Mouse (Mus musculus): ENCODE measurements at regions not wholly inside any gene's neighbourhood (a gene's known extent, or its start where the extent isn't known, plus 50 kb on each side); places are given as distances from the start of the nearest gene placed in this dataset.
A peak's percentile ranks its signal among the peaks of the same experiment; 100 is the strongest.

DNA sequence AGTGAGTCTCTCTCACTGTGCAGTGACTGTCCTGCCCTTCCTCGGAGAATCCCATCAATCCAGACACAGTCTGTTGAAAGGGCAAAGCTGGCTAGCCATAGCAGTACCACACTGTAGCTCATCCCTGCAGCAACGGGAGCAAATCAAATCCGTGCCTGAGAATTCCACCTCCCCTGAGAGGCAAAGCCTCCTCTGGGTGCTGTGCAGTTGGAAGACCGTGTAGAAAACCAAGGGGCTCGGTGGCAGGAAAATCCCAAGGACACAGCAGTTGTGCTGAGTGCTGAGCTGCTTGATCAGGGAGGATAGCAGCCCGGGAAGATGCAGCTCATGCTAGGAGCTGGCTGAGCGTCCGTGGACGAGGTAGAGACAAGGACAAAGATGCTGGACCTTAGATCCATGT, 418.7 kb upstream of the Trpc7 start:
- no peaks in the 10 kb centered on the region for H3K36me3 ChIP-seq
- H3K4me1 ChIP-seq = peaks cover 23% of the 10 kb centered on the region
- WGBS = 60% methylated on average over 9 of the region's 9 CpGs
- H3K4me3 ChIP-seq = no peak overlapping the region
- H3K27ac ChIP-seq = peak overlapping the region; percentile 10; the same call in 1 of the 2 replicates
- no peaks in the 10 kb centered on the region for H3K9me3 ChIP-seq (replicated peaks)
- no peak for DNase-seq (ENCODE audit: low spot score)
- H3K27me3 ChIP-seq (ENCODE audit: low read depth, poor library complexity, severe bottlenecking) = no peaks in the 10 kb centered on the region

GRCm38 (mm10) chr13:57313731-57314130, 417.9 kb upstream of the Trpc7 start:
- no peak overlapping the region for H3K27ac ChIP-seq
- H3K9me3 ChIP-seq (replicated peaks) = no peaks in the 10 kb centered on the region
- no peaks in the 10 kb centered on the region for H3K36me3 ChIP-seq
- WGBS = 56% methylated on average over 2 of the region's 2 CpGs
- H3K4me3 ChIP-seq = no peak overlapping the region
- peaks cover 23% of the 10 kb centered on the region for H3K4me1 ChIP-seq
- H3K27me3 ChIP-seq (ENCODE audit: low read depth, poor library complexity, severe bottlenecking) = no peaks in the 10 kb centered on the region
- no peak for DNase-seq (ENCODE audit: low spot score)

DNA sequence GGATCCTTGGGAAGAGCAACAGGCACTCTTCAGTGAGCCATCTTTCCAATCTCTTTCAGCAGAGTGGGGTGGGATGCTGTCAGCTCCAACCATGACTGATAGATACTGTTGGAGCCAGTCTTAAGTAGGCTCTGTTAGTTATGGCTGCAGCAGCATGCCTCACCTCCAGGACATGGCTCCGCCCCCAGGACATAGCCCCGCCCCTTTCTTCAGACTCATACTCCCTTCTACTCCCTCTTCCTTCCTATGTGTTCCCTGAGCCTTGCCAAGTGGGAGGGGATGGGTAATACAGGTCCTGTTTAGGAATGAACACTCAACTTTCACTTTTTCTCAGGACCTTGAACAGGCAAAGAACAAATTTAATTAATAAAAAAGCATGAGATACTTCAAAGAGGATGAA, 415.4 kb upstream of the Trpc7 start:
- 57% methylated on average over 2 of the region's 2 CpGs for WGBS
- Histone ChIP-seq H3K27me3 (ENCODE audit: low read depth, poor library complexity, severe bottlenecking) (no peaks in the 10 kb centered on the region), H3K9me3 (replicated peaks) (no peaks in the 10 kb centered on the region), H3K36me3 (no peaks in the 10 kb centered on the region), H3K27ac (no peak overlapping the region), H3K4me1 (peaks cover 15% of the 10 kb centered on the region), H3K4me3 (no peak overlapping the region)
- no peak for DNase-seq (ENCODE audit: low spot score)

DNA sequence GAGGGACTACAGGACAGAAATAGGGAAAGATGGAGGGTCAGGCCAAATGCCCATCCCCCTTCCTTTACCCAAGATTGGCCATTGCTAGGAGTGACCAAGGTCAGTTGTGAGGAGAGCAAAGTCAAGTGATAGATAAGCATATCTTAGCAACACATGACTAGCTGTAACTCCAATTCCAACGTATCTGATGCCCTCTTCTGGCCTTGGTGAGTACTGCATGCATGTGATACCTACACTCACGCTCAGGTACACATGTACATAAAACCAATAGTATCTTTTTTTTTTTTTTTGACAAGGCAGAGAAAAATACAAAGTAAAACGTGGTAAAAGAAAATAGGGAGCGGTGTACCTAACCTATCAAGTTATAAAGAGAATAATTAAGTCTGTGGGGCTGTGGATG, 413.8 kb upstream of the Trpc7 start:
- Histone ChIP-seq H3K4me1 (peaks cover 10% of the 10 kb centered on the region), H3K27ac (no peak overlapping the region), H3K36me3 (no peaks in the 10 kb centered on the region), H3K9me3 (replicated peaks) (no peaks in the 10 kb centered on the region), H3K4me3 (no peak overlapping the region), H3K27me3 (ENCODE audit: low read depth, poor library complexity, severe bottlenecking) (no peaks in the 10 kb centered on the region)
- DNase-seq (ENCODE audit: low spot score) = no peak
- WGBS = 91% methylated on average over 4 of the region's 4 CpGs

- Histone ChIP-seq H3K4me1 (peaks cover 10% of the 10 kb centered on the region), H3K27me3 (ENCODE audit: low read depth, poor library complexity, severe bottlenecking) (no peaks in the 10 kb centered on the region), H3K27ac (no peak overlapping the region; the same call in 1 of the 2 replicates), H3K36me3 (no peaks in the 10 kb centered on the region), H3K9me3 (replicated peaks) (no peaks in the 10 kb centered on the region), H3K4me3 (no peak overlapping the region)
- DNase-seq (ENCODE audit: low spot score) = no peak
- 49% methylated on average over 20 of the region's 20 CpGs for WGBS
Observed at GRCm38 (mm10) chr13:57307971-57308903, 412.4 kb upstream of the Trpc7 start.

DNA sequence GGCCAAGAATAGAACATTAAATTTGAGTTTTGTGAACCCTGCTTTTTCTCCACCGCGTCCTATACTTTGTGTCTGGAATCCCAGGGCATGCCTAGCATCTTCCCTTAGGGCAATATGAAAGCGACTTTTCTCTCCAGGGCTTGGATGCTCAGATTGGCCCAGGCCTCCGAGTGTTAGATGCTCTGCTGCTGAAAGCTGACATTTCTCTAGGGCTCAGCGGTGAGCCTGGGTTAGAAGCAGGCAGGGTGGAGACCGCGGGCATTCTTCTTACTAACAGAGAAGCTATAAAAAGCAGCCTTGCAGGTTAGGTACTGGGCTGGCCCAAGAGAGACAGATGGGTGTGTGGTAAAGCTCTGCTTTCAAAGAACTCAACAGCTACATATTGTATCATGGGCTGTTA, 409.8 kb upstream of the Trpc7 start:
- Histone ChIP-seq H3K36me3 (no peaks in the 10 kb centered on the region), H3K27me3 (ENCODE audit: low read depth, poor library complexity, severe bottlenecking) (no peaks in the 10 kb centered on the region), H3K27ac (no peak overlapping the region), H3K4me1 (peaks cover 10% of the 10 kb centered on the region), H3K9me3 (replicated peaks) (no peaks in the 10 kb centered on the region), H3K4me3 (no peak overlapping the region)
- WGBS = 92% methylated on average over 7 of the region's 7 CpGs
- DNase-seq (ENCODE audit: low spot score) = no peak

GRCm38 (mm10) chr13:57303805-57304204, 408.0 kb upstream of the Trpc7 start:
- Histone ChIP-seq H3K9me3 (replicated peaks) (no peaks in the 10 kb centered on the region), H3K4me3 (no peak overlapping the region), H3K36me3 (no peaks in the 10 kb centered on the region), H3K4me1 (peaks cover 10% of the 10 kb centered on the region), H3K27ac (no peak overlapping the region), H3K27me3 (ENCODE audit: low read depth, poor library complexity, severe bottlenecking) (no peaks in the 10 kb centered on the region)
- peak; percentile 15 for DNase-seq (ENCODE audit: low spot score)
- WGBS = 86% methylated on average over 2 of the region's 2 CpGs

DNA sequence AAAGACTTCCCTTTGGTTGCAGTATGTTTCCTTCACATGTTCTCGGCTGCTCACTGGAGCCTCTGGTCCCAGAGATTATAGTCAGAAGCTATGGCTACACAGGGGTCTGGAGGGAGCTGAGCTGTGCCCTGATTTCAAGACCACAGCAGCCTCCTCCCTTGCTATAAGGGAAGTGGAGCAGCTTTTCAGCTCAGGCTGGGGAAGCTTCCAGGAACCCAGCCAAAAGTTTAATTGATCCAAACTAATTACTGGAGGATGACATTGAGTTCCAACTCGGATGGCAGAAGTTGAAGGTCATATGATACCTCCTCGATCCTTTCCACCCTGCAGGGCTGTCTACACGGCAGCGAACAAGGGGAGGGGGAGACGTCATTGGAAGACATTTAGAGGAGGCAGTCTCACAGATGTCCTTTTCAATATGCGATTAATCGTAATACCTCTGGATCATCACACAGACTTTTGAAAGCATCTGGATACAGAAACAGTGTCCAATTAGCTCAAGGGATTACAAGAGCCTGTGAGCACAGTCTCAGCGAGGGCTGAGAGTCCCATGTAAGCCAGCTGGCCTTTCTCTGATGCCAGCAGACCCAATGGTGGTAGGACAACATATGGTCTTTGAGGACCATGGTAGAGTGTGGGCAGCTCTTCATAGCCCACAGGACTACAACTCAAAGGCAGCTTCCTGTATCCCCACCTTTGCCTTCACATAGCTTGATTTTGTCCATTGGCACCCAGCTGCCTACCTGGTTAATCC, 396.1 kb upstream of the Trpc7 start:
- no peak for DNase-seq (ENCODE audit: low spot score)
- Histone ChIP-seq H3K4me3 (no peak overlapping the region), H3K36me3 (no peaks in the 10 kb centered on the region), H3K27me3 (ENCODE audit: low read depth, poor library complexity, severe bottlenecking) (no peaks in the 10 kb centered on the region), H3K4me1 (no peaks in the 10 kb centered on the region), H3K27ac (no peak overlapping the region), H3K9me3 (replicated peaks) (no peaks in the 10 kb centered on the region)
- 87% methylated on average over 9 of the region's 9 CpGs for WGBS

DNA sequence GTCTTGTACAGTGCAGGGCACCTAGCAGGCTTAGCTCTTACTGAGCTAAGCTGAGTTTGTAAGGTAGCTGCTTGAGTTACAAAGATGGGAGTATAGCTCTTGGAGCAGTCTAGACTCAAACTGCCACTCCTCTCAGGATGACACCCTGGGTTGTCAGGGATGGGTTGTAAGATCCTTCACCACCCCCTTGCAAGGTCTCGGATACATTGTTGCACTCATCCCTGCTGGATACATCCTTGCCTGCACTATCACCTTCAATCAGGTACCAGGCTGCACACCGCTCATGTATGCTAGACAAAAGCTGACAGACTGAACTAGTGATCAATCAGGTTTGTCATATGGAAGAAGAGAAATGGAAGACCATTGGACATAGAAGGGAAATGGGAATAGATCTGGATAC, 390.4 kb upstream of the Trpc7 start:
- H3K4me1 ChIP-seq = peaks cover 13% of the 10 kb centered on the region
- no peak overlapping the region for H3K27ac ChIP-seq
- no peaks in the 10 kb centered on the region for H3K9me3 ChIP-seq (replicated peaks)
- no peak overlapping the region for H3K4me3 ChIP-seq
- 90% methylated on average over 2 of the region's 2 CpGs for WGBS
- H3K36me3 ChIP-seq = no peaks in the 10 kb centered on the region
- H3K27me3 ChIP-seq (ENCODE audit: low read depth, poor library complexity, severe bottlenecking) = peaks cover 6% of the 10 kb centered on the region; the same call in 1 of the 2 replicates
- no peak for DNase-seq (ENCODE audit: low spot score)

DNA sequence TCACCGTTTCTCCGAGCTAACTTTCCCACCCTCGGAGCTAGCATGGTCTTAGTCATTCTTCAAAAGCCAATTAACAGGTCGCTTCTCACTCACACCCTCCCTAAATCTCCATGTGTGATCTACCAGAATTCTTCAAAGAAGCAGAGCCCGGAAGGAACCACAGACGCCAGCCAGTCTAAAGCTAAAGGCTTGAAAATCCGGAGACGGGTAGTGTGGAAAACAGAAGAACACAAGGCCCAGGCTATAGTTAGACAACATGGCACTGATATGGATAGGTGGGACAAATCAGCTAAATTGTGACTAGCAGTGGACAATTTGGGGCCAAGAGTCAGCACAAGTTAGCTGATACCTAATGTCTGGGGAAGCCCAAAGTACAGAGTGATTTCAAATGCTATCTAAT, 387.0 kb upstream of the Trpc7 start:
- 18% methylated on average over 8 of the region's 8 CpGs for WGBS
- no peak overlapping the region for H3K27ac ChIP-seq
- no peaks in the 10 kb centered on the region for H3K36me3 ChIP-seq
- H3K9me3 ChIP-seq (replicated peaks) = no peaks in the 10 kb centered on the region
- peaks cover 17% of the 10 kb centered on the region for H3K4me1 ChIP-seq
- no peak for DNase-seq (ENCODE audit: low spot score)
- H3K27me3 ChIP-seq (ENCODE audit: low read depth, poor library complexity, severe bottlenecking) = peaks cover 6% of the 10 kb centered on the region; the same call in 1 of the 2 replicates
- no peak overlapping the region for H3K4me3 ChIP-seq

GRCm38 (mm10) chr13:57281941-57282710, 386.3 kb upstream of the Trpc7 start:
- Histone ChIP-seq H3K36me3 (no peaks in the 10 kb centered on the region), H3K27ac (peak overlapping the region; percentile 62), H3K4me1 (peaks cover 18% of the 10 kb centered on the region), H3K9me3 (replicated peaks) (no peaks in the 10 kb centered on the region), H3K27me3 (ENCODE audit: low read depth, poor library complexity, severe bottlenecking) (peaks cover 6% of the 10 kb centered on the region; the same call in 1 of the 2 replicates), H3K4me3 (no peak overlapping the region)
- 41% methylated on average over 24 of the region's 24 CpGs for WGBS
- peak; percentile 40 for DNase-seq (ENCODE audit: low spot score)

GRCm38 (mm10) chr13:57281504-57281903, 385.7 kb upstream of the Trpc7 start:
- H3K9me3 ChIP-seq (replicated peaks) = no peaks in the 10 kb centered on the region
- H3K4me3 ChIP-seq = no peak overlapping the region
- peaks cover 6% of the 10 kb centered on the region; the same call in 1 of the 2 replicates for H3K27me3 ChIP-seq (ENCODE audit: low read depth, poor library complexity, severe bottlenecking)
- 29% methylated on average over 3 of the region's 3 CpGs for WGBS
- H3K36me3 ChIP-seq = no peaks in the 10 kb centered on the region
- H3K4me1 ChIP-seq = peaks cover 18% of the 10 kb centered on the region
- no peak overlapping the region for H3K27ac ChIP-seq
- peak; percentile 79 for DNase-seq (ENCODE audit: low spot score)
